Mouse (Mus musculus): ENCODE results near the gene Kank4.
"Not testable (repeated sequence)": the region's sequence is repeated elsewhere in the genome, so short reads cannot be mapped to it uniquely, and the experiment has no call there.

Kank4 gene

DNA sequence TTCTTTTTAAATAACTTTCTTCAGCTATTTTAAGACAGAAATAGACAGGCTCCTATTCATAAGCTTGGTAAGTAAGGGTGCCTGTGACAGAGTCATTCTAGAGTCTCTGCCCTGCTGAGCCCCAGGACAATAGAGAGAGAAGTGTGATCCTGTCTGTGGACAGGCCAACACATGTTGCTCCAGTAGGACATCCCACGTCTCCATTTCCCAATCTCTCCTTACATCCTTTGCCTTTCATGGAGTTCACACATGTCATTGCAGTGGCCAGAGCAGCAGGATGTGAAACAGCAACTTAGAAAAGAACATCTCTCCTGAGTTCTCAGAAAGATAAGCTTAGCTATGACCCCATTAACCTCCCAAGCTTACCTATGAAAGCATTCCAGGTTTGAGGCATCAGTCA lies 14.4 kb upstream of the Kank4 start:
- no peak for DNase-seq (ENCODE audit: low spot score)

DNA sequence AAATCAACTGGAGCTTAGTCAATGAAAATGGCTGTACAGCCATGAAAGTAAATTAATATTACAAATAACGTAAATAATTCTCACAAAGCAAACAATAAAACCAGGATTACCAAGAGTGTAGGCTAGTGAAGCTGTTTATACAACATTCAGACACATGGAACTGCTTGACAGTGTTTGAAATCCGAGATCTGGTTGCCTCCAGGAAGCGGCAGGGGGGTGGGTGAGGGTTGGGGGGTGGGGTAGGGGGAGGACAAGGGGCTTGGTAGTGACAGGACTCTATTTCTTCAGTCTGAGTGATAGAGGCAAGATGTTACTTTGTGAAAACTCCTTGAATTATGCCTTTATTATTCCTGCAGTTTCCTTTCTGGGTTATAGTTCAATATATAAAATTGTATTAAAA lies 9.4 kb upstream of the Kank4 start:
- no peak for DNase-seq (ENCODE audit: low spot score)

DNA sequence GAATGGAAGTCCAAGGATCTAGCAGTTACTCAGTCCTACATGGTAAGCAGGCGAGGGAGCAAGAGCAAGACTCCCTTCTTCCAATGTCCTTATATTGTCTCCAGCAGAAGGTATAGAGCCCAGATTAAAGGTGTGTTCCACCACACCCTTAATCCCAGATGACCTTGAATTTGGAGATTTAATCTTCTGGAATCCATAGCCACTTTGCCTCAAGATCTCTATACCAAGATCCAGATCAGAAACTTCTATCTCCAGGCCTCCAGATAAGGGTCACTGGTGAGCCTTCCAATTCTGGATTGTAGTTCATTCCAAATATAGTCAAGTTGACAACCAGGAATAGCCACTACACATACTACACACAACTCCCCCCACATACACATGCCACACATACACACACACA lies 6.4 kb upstream of the Kank4 start, which contains the start of gene I0C0044D17Rik:
Gene I0C0044D17Rik (minus strand): TSS at position 101 of the 400 bp plus-strand sequence.
- not testable (repeated sequence) for DNase-seq (ENCODE audit: low spot score)

DNA sequence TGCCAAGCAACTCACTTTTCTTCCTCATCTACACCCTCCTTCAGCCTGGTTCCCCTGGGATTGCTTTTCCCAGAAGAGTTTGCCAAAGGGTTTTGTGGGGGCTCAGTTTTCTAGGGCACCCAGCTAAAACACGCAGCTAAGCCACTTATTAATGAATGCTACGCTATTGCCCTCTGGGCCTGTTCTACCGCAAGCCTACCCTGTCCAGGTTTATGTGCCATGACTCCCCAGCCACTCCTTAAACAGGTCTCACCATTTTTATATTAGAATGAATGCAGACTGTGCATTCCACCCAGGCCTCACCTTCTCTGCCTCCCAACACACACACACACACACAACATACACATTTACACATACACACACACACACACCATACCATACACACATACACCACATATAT lies 5.7 kb upstream of the Kank4 start:
- no peak for DNase-seq (ENCODE audit: low spot score)

DNA sequence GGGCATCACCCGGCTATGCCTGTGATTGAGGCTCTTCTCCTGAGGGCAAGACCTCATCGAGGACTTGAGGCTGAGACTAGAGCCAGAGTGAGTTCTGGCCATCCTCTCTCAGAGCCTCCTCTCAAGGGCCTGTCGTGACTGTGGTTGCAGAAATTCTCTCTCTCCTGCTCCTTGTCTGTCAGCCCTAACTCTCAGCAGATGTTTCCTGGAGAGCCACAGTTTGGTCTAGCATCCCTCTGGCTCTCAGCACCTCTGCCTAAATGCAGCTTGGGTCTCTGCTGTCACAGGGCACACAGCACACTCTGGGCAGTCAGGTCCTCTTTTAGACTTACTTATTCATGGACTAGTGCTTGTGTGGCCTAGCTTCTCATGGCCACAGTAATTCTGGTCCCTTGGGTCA lies 5.1 kb upstream of the Kank4 start:
- DNase-seq (ENCODE audit: low spot score): no peak

DNA sequence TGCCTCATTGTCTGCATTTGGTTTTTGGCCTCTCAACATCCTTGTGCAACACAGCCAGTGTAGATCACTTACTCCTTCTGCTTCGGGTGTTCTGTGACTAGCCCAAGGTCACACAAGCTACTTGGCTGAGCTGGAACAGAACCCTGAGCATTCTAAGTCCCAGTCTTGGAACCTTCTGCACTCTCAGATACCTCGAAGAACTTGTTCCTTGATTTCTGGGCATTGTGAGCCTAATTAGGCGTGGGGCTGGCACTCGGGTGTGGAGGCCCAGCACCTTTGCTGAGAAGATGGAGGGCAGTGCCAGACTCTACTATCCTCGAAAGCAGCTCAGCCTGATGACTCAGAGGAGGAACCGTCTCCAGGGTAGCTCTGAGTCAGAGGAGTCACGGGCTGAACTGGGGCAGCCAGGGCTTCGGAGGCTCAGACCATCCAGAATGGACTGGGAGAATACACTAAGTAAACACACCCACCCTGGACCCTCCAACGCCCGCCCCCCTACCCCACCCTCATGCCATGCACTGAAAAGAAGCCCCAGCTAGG lies 1.9 kb upstream of the Kank4 start:
- no peak for DNase-seq (ENCODE audit: low spot score)

DNA sequence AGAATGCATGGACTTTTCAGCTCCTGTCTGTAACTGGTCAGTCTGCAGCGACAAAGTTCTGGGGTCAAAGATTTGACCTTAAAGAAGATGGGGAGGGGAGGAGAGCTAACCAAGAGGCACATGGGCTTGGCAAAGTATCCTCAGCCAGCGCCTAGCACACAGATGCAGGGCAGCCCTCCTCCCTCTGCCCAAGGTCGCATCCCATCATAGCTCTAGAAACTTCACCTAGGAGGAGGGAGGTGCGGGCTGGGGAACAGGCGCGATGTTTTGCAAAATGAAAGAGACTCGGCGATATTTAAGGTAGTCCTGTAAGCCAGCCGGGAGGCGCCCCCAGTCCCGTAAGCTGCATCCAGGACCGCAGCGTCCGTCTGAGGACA lies 542 bp downstream of the Kank4 start:
- DNase-seq (ENCODE audit: low spot score): no peak

DNA sequence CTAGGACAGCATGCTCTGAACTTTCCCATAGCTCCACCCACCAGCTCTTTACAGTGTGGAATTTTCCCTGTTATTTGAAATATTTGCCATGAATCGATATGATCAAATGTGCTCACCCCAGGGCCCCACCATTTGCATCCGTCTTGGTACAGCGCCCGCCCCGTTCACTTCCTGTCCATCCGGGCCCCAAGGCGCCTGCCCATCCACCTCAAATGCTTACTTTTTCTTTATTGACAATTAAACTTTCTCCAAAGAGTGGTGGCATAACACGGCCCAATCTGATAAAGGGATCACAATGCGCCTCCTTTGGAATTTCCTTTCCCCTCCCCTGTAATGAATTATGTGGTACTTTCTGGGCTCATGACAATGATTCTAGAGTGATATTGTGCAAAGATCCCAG lies 11.0 kb downstream of the Kank4 start:
- no peak for DNase-seq (ENCODE audit: low spot score)

DNA sequence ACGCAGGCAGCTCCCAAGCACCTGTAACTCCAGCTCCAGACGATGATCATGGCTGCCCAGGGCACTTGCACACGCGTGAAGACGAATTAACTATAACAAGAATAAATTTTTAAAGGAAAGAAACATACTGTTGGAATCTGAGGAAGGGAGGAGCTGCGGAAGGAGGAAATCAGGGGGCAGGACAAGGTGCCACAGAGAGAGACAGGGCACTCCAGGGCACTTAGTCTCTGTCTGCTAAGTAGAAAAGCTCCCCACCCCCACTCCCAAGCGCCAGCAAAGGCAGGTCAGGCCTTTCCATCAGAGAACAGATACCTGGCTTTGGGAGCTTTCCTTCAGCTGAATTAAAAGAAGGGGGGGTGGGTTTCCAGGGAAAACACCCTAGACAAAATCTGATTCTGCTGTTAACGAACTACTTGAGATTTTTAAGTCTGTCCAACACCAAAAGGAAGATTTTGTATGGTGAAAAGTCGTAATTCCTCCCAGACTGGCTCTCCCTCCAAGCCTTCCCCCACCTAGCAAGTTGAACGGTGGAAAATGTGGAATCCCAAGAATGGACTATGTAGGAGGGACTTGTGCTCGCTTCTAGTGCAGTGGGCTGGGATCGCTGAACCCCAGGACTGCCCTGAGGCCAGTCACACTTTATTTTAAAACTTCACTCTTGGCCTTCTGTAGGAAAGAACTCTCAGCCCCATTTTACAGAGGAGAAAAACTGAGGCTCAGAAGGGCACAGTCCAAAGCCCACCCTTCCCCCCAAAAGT lies 11.9 kb downstream of the Kank4 start:
- no peak for DNase-seq (ENCODE audit: low spot score)

DNA sequence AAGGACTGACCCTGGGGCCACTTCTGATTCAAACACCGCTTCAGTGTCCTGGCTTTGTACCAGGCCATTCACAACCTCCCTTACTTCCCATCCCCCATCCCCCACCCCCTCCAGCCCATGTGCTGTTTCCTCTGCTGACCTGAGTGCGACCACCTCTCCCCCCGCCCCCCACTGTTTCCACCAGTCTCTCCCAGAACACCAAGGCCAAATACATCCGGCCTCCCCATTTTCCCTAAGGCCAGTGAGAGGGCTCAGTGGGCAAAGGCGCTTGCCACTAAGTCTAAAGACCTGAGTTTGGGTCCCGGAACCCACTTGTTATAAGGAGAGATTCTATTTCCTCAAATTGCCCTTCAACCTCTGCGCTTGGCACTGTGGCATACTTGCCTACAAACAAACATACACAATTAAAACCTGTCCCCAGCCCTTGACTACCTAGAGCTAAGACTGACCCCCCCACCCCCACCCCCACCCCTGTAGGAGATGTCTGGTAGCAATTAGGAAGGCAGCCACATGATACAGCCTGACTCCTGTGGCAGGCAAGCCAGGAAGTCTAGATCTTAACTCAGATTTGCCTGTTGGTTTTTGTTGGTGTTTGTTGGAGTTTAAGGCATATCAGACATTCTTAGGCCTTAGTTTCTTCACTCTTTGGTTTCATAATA lies 12.7 kb downstream of the Kank4 start:
- DNase-seq (ENCODE audit: low spot score): no peak

DNA sequence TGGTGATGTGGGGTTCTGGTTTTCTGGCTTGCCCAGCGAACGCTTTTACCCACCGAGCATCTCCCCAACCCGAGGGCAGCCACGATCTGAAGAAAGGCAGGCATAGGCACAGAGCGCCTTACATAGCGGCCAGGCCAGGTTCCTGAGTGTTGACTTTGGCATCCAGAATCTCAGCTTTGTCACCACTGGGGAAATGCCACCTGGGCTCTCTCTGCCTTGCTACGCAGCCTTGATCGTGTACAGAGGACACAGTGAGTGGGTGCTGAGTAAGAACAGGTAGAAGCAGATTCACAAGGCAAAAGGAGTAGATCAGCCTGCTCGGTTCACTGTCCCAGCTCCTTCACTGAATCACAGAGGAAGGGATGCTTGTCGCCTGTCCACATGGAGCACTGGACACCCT lies 15.6 kb downstream of the Kank4 start:
- no peak for DNase-seq (ENCODE audit: low spot score)

DNA sequence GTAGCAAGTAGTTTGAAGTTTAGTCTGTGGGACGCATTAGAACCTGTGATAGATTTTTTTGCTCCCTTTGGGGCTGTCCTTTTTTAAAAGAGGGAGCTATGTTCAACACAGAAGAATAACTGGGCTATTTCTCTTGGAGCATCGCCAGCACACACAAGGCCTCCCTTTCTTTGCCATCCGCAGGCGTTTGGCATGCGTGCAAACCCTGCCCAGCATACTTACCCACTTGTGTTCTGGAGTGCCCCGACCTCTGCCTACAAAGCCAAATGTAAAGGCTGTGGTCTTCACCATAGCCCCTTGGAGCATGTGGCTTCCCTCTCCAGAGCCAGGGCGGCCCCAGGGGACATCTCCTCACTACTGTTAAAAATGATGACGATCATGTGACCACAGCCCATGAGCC lies 16.5 kb downstream of the Kank4 start:
- no peak for DNase-seq (ENCODE audit: low spot score)

DNA sequence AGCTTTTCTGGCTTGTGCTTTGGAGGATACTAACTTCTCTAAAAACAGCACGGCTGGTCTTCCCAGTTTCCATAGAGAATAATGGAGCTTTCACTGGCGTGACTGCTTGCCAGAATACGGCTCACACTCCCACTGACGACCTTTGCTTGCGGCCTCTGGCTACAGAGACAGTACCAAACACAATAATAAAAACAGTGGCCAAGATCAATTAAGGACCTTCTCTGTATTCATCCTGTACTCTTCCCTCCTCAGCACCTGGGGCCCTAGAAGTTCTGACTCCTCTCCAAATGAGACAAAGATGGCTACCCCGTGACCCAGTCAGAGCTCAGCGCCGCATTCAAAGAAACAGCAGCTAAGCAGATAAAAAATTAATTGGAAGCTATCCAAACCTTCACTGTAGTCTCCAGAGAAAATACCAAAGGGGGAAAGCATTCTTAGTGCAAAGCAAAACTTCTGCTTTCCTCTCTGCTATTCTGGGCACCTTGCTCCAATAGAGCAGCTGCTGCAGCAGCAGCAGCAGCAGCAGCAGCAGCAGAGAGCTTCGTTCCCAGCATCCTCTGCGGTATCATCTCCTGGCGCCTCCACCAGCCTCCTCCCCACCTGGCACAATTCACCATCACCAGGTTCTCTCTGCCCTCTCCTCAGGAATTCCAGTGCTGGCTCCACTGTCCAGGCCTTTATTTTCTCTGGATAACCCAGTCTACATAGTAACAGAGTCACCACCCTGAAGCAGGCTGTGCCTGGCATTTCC lies 20.6 kb downstream of the Kank4 start:
- DNase-seq (ENCODE audit: low spot score): peak; percentile 48

DNA sequence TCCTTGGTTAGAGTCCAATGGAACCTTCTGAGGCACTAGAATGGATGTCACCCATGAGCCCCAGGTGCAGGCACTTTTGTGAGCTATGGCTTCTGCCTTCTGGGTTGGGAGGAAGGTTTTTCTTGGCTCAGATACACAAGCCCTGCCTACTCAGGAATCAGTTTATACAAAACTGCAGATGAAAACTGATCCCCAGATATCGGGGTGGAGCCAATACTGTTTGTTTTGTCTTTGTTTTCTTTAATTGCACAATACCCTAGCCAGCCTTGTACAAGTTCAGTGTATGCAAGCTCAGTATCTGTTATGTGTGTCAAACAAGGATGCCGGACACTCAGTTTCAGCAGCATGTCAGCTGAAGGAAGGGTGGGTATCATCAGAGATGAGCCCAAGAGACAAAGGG lies 22.1 kb downstream of the Kank4 start:
- no peak for DNase-seq (ENCODE audit: low spot score)

DNA sequence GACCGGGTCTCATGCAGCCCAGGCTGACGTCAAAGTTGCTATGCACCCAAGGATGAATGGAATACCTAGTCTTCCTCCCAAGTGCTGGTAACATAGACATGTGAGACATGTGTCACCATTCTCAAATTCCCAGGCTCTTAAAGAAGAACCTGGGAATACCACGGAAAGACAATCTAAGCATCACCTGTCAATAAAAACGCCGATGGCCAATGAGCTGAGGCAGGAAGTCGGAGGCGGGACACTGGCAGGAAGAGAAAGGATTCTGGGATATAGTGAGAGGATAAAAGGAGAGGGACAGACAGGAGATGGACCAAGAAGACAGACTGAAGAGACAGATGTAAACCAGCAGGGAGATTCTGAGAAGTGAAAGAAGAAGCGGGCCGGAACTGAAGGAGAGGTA lies 23.9 kb downstream of the Kank4 start:
- DNase-seq (ENCODE audit: low spot score): no peak

DNA sequence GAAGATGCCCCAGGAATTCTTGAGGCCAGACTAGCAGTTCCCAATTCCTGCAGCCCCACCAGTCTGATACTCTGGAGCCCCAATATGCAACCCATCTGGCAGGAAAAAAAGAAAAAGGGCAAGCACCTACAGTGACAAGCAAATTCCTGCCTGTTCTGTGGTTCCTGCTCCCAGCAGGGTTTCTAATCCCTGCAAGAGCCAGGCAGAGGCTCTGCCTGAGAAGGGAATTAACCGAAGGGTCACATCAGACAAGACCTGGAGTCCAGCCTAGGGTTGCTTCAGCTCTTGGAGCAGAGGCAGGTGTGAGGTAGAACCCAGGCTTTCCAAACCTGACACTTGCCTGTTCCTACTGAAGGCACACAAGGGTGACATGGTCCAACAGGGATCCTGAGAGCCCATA lies 26.6 kb downstream of the Kank4 start:
- DNase-seq (ENCODE audit: low spot score): no peak

DNA sequence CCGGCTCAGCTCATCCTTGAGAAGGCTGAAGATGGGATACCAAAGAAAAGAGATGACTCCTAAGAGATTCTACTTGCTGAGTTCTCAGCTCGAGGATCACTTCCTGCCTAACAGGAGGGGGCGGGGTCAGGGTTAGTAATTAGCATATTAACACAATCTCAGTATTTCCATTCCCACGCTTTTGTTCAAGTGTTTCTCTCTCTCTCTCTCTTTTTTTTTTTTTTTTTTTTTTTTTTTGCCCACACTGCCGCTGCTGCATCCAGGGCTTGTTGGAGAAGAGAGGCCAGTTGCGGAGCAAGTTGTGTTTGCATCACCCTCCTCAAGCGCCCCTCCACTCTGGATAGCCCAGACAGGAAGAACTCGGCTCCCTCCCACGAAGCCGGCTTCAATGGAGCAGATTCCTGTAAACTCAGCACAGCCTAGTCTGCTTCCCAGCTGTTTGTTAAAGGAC lies 27.5 kb downstream of the Kank4 start:
- no peak for DNase-seq (ENCODE audit: low spot score)

DNA sequence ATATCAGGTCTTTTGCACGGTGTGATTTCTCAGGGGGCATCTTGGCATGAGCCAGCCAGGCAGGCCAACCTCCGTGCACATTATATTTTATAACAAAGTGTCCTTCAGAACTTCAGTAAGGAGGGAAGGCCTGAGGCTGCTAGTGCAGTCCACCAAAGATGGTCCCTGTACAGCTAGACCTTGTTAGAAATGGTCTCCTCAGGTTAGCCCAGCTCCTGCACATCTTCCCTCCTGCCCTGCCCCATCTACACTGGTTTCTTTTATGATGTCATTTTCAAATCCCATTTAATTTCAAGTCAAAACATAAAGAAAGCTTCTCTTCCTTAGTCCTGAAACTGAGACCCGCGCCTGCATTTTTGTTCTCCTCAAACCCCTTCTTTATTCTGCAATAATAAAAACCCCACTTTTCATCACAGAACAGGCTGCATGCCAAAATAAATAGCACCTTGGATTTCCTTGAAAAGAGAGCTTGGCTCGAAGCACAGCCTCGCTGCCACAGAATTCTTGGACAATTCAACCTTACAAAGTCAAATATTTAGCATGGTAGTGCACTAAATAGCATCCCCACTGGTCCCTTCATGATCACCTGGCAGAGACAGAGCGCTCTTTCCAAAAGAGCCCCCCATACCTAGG lies 28.1 kb downstream of the Kank4 start:
- DNase-seq (ENCODE audit: low spot score): no peak

DNA sequence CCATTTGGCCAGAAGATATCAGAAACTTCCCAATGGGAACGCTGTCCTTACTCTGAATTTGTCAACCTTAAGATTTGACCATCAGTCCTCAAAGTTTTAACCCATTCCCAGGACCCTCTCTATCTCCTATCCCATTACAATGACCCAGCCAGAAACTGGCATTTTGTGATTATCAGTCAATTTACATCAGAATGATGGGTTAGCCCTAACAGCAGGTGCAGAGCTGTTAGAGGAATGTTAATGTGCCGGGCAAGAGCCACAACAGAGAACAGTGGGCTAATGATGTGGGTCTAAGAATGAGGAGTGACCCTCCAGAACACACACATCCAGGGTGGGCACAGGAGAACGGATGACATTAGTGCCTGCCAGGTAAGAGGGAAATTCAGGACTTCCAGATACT lies 31.1 kb downstream of the Kank4 start:
- no peak for DNase-seq (ENCODE audit: low spot score)

DNA sequence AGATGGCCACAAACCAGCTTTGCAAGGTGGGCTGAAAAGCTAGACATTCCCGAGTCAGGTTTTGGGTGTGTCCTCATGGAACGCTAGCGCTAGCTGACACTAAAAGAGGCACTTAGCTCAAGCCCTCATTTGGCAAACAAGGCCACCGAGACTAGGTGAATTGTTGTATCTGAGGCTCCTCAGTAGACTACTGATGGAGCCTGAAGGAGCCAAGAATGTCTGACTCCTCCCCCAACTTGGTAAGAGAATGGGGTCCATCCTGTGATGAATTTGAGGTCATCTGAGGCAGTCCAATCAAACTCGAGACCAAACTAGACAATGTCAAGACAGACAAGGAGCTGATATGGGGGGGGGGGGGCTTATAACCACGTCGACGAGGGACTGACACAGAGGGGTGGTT lies 31.5 kb downstream of the Kank4 start:
- no peak for DNase-seq (ENCODE audit: low spot score)

DNA sequence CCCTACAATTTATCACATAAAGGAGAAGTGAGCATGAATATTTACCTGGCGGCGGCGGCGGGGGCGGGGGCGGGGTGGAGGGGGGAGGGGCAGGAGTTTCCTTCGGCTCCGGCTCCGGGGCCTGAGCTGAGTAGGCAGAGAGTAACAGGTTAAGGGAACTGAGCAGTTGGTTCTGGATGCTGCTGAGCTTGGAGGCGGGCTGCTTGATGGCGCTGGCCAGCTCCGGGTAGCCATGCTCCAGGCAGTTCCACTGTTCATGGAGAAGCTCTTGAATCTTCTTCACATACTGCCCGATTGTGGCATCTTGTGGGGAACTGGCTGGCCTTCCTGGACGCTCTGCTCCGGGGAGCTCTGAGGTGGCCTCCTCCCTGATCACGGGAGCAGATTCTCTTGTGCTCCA lies 39.1 kb downstream of the Kank4 start:
- DNase-seq (ENCODE audit: low spot score): no peak

DNA sequence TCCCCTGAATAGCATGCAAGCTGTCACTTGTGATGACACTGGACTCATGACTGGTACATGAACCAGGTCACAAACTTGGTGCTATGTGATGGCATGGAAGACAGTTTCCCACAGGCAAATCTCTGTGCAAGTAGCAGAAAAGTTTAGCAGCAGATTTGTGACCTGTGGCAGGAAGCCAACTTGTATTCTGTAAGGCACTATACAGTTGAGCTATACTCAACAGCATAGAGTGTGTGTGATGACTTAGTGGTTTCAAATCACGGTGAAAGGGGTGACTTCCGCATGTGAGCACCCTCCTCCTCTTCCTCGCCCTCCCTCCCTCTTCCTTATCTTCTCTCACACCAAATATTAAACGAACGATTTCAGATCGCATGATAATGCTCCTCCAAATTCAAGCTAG lies 39.9 kb downstream of the Kank4 start:
- DNase-seq (ENCODE audit: low spot score): no peak

All from ovary, postnatal 14 days (tissue).